Mouse (Mus musculus) skeletal muscle tissue, postnatal 0 days (tissue): Measurements from ENCODE around the gene Slc35g2. TPM values are rescaled to one million over a fixed set of nuclear protein-coding genes. Genes with fewer than 3 reads are reported as not detected.

Source experiments
- polyA plus RNA-seq: library from polyadenylated mRNA; unstranded; fragments of >200 nt; fragmentation: Nextera tagmentation; extraction: Ambion mirVana; gene quantifications from 2 replicates; pipeline ENCODE4 v1.2.1, GENCODE M21; 2015

Gene Slc35g2
- polyA plus RNA-seq = 2.9 and 3.3 TPM in 2 replicates

GRCm38 (mm10) chr9:100570626-100571233, at the start of gene Slc35g2:
TSS of gene Slc35g2 (minus strand) at chr9:100571090.

GRCm38 (mm10) chr9:100597546-100597945, 26.7 kb upstream of the Slc35g2 start, which contains the start of gene Stag1:
TSS of gene Stag1 (plus strand) at chr9:100597798.

GRCm38 (mm10) chr9:100545715-100546593, 24.9 kb downstream of the Slc35g2 start, which contains the start of gene Nck1:
TSS of gene Nck1 (minus strand) at chr9:100546134.

Other genes with a start within 250 kb of the Slc35g2 start
- 4.6 and 5.2 TPM in 2 replicates for gene Il20rb, start 84.3 kb downstream of the Slc35g2 start, polyA plus RNA-seq
- 50.3 and 59.2 TPM in 2 replicates for gene Nck1, start 25.0 kb downstream of the Slc35g2 start, polyA plus RNA-seq
- gene Stag1, start 26.7 kb upstream of the Slc35g2 start, polyA plus RNA-seq = 24.3 and 29.2 TPM in 2 replicates